Mouse (Mus musculus): ENCODE measurements around the gene Pet100.

DNA sequence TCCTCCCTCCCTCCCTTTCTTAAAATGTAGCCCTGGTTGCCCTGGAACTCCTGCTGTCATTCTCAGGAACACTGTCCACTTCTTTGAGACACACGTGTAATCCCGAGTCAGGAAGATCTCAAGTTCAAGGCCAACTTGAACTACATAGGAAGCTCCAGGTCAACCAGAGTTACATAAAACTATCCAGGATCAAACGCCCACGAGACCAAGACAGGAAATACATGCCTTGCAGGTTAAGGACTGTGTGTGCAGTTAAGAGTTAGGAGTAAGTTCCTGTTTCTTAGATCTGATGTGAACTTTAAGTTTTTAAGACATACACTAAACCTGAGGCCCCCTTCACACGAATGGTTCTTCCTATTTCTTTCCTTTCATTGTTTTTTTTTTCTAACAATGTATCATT lies 5.6 kb downstream of the Pet100 start:
- TF ChIP-seq POLR2A (IDR thresholded peaks at IDR 0.05; ENCODE audit: insufficient read length, low read depth) (no peak), MAX (IDR thresholded peaks at IDR 0.05; ENCODE audit: low read depth) (no peak), E2F4 (IDR thresholded peaks at IDR 0.05; ENCODE audit: insufficient read depth) (no peak), USF1 (IDR thresholded peaks at IDR 0.05; ENCODE audit: low read depth) (no peak), TCF12 (IDR thresholded peaks at IDR 0.05; ENCODE audit: insufficient read depth, poor library complexity, severe bottlenecking) (no peak), SRF (IDR thresholded peaks at IDR 0.05; ENCODE audit: control insufficient read depth, insufficient read length, low read depth) (no peak), POLR2AphosphoS2 (IDR thresholded peaks at IDR 0.05; ENCODE audit: insufficient read length, low read depth) (no peak), CEBPB (IDR thresholded peaks at IDR 0.05; ENCODE audit: insufficient read depth, poor library complexity, severe bottlenecking) (no peak), TCF3 (IDR thresholded peaks at IDR 0.05; ENCODE audit: insufficient read length, low read depth) (no peak)
